Mouse (Mus musculus) hindbrain, embryonic 12.5 days (tissue): ENCODE data around the gene Plcl1. TPM values are rescaled to one million over a fixed set of nuclear protein-coding genes. Genes with fewer than 3 reads are reported as not detected.

Experiments used
- ATAC-seq: fragments of 200-750 bp; cut with Nextera tagmentation; 2 replicates; pipeline ENCODE4 v1.8.0; 2017; ENCODE audit warnings: moderate TSS enrichment; ENCODE audit not compliant: low FRiP score
- H3K27ac ChIP-seq: fragments of 300-500 bp; sonication (generic); 2 replicates; pipeline ENCODE4 v1.5.1; 2016; ENCODE audit warnings: mild to moderate bottlenecking
- H3K27me3 ChIP-seq: fragments of 300-500 bp; sonication (generic); 2 replicates; pipeline ENCODE4 v1.6.1; 2016; ENCODE audit warnings: mild to moderate bottlenecking
- H3K36me3 ChIP-seq: fragments of 300-500 bp; sonication (generic); 2 replicates; pipeline ENCODE4 v1.6.1; 2016; ENCODE audit warnings: mild to moderate bottlenecking
- H3K4me1 ChIP-seq: fragments of 300-500 bp; sonication (generic); 2 replicates; pipeline ENCODE4 v1.6.1; 2016
- H3K4me2 ChIP-seq: fragments of 300-500 bp; sonication (generic); replicated peaks from 2 replicates; pipeline ENCODE4 v1.6.1; 2016; ENCODE audit warnings: mild to moderate bottlenecking
- H3K4me3 ChIP-seq: fragments of 300-500 bp; sonication (generic); 2 replicates; pipeline ENCODE4 v1.5.1; 2016; ENCODE audit warnings: mild to moderate bottlenecking
- H3K9ac ChIP-seq: fragments of 300-500 bp; sonication (generic); 2 replicates; pipeline ENCODE4 v1.6.1; 2016; ENCODE audit warnings: mild to moderate bottlenecking, moderate library complexity
- H3K9me3 ChIP-seq: fragments of 300-500 bp; sonication (generic); replicated peaks from 2 replicates; pipeline ENCODE4 v1.6.1; 2016; ENCODE audit warnings: mild to moderate bottlenecking
- WGBS: fragments of 180-500 bp; shearing (Covaris S2); methylation state at CpG from one replicate; pipeline ENCODE4 v1.1.7; 2016; 5-methylcytosine and 5-hydroxymethylcytosine counted together
- polyA plus RNA-seq: library from polyadenylated mRNA; unstranded; fragments of >200 nt; fragmentation: Nextera tagmentation; extraction: Ambion mirVana; gene quantifications from 2 replicates; pipeline ENCODE4 v1.2.1, GENCODE M21; 2016

The Plcl1 gene
- polyA plus RNA-seq, 1 experiment from 2014 or later, result 5.5 TPM

GRCm38 (mm10) chr1:55701601-55702000 lies 295.9 kb downstream of the Plcl1 start:
- WGBS, result 59% methylated on average over 6 of the region's 6 CpGs
- H3K36me3 ChIP-seq, result no peaks in the 10 kb centered on the region
- H3K4me2 ChIP-seq, result no peak overlapping the region
- H3K27me3 ChIP-seq, result no peaks in the 10 kb centered on the region
- H3K4me3 ChIP-seq, result no peak overlapping the region
- H3K9me3 ChIP-seq, result no peaks in the 10 kb centered on the region
- peaks cover 25% of the 10 kb centered on the region for H3K4me1 ChIP-seq
- H3K27ac ChIP-seq, result no peak overlapping the region
- no peak overlapping the region for H3K9ac ChIP-seq
- ATAC-seq, result no peak

- no peak overlapping the region for H3K4me2 ChIP-seq
- H3K9ac ChIP-seq, result no peak overlapping the region
- ATAC-seq, result no peak
- peaks cover 25% of the 10 kb centered on the region for H3K4me1 ChIP-seq
- WGBS, result 23% methylated on average over 3 of the region's 3 CpGs
- no peaks in the 10 kb centered on the region for H3K27me3 ChIP-seq
- H3K36me3 ChIP-seq, result no peaks in the 10 kb centered on the region
- no peak overlapping the region for H3K27ac ChIP-seq
- H3K4me3 ChIP-seq, result no peak overlapping the region
- no peaks in the 10 kb centered on the region for H3K9me3 ChIP-seq
These were observed 296.4 kb downstream of the Plcl1 start for GRCm38 (mm10) chr1:55702106-55702505.

- ATAC-seq, result peak; percentile 82
- WGBS, result 24% methylated on average over 2 of the region's 2 CpGs
- peak overlapping the region; percentile 70 for H3K27ac ChIP-seq
- H3K9me3 ChIP-seq, result no peaks in the 10 kb centered on the region
- peaks cover 25% of the 10 kb centered on the region for H3K4me1 ChIP-seq
- H3K4me3 ChIP-seq, result no peak overlapping the region
- H3K4me2 ChIP-seq, result peak overlapping the region; percentile 19; the same call in 1 of the 2 replicates
- no peaks in the 10 kb centered on the region for H3K36me3 ChIP-seq
- no peak overlapping the region for H3K9ac ChIP-seq
- no peaks in the 10 kb centered on the region for H3K27me3 ChIP-seq
These were observed 299.0 kb downstream of the Plcl1 start for GRCm38 (mm10) chr1:55704707-55705106.

GRCm38 (mm10) chr1:55705173-55705572 lies 299.5 kb downstream of the Plcl1 start:
- Histone ChIP-seq H3K4me3 (no peak overlapping the region), H3K36me3 (no peaks in the 10 kb centered on the region), H3K27ac (peak overlapping the region; percentile 70), H3K4me2 (peak overlapping the region; percentile 19; the same call in 1 of the 2 replicates), H3K9me3 (no peaks in the 10 kb centered on the region), H3K27me3 (no peaks in the 10 kb centered on the region), H3K4me1 (peaks cover 25% of the 10 kb centered on the region), H3K9ac (no peak overlapping the region)
- WGBS, result 46% methylated on average over 6 of the region's 6 CpGs
- ATAC-seq, result peak; percentile 81

GRCm38 (mm10) chr1:55705756-55706155 lies 300.0 kb downstream of the Plcl1 start:
- Histone ChIP-seq H3K36me3 (no peaks in the 10 kb centered on the region), H3K9ac (no peak overlapping the region), H3K27me3 (no peaks in the 10 kb centered on the region), H3K27ac (peak overlapping the region; percentile 70; the same call in 1 of the 2 replicates), H3K4me2 (no peak overlapping the region), H3K4me1 (peaks cover 25% of the 10 kb centered on the region), H3K4me3 (no peak overlapping the region), H3K9me3 (no peaks in the 10 kb centered on the region)
- no peak for ATAC-seq
- WGBS, result 38% methylated on average over 3 of the region's 3 CpGs

- WGBS, result 38% methylated on average over 1 of the region's 1 CpGs
- no peak overlapping the region for H3K9ac ChIP-seq
These were observed 301.2 kb downstream of the Plcl1 start for GRCm38 (mm10) chr1:55706933-55707332.

GRCm38 (mm10) chr1:55717283-55717803 lies 311.6 kb downstream of the Plcl1 start:
- H3K9ac ChIP-seq, result no peak overlapping the region
- H3K4me1 ChIP-seq, result no peaks in the 10 kb centered on the region
- no peaks in the 10 kb centered on the region for H3K9me3 ChIP-seq
- H3K27me3 ChIP-seq, result no peaks in the 10 kb centered on the region
- 75% methylated on average over 4 of the region's 4 CpGs for WGBS
- no peak for ATAC-seq
- no peak overlapping the region for H3K27ac ChIP-seq
- H3K4me2 ChIP-seq, result no peak overlapping the region
- H3K4me3 ChIP-seq, result no peak overlapping the region
- H3K36me3 ChIP-seq, result no peaks in the 10 kb centered on the region

More at GRCm38 (mm10) chr1:55706933-55707332, 301.2 kb downstream of the Plcl1 start:
- Histone ChIP-seq H3K4me2 (no peak overlapping the region), H3K4me1 (peaks cover 17% of the 10 kb centered on the region), H3K9me3 (no peaks in the 10 kb centered on the region), H3K4me3 (no peak overlapping the region), H3K27ac (no peak overlapping the region), H3K27me3 (no peaks in the 10 kb centered on the region), H3K36me3 (no peaks in the 10 kb centered on the region)
- no peak for ATAC-seq

GRCm38 (mm10) chr1:55725428-55725827 lies 319.7 kb downstream of the Plcl1 start:
- no peak overlapping the region for H3K9ac ChIP-seq
- H3K4me2 ChIP-seq, result no peak overlapping the region
- H3K9me3 ChIP-seq, result no peaks in the 10 kb centered on the region
- 81% methylated on average over 3 of the region's 3 CpGs for WGBS
- H3K36me3 ChIP-seq, result no peaks in the 10 kb centered on the region
- no peaks in the 10 kb centered on the region for H3K4me1 ChIP-seq
- no peak overlapping the region for H3K4me3 ChIP-seq
- no peak for ATAC-seq
- no peaks in the 10 kb centered on the region for H3K27me3 ChIP-seq
- no peak overlapping the region for H3K27ac ChIP-seq

GRCm38 (mm10) chr1:55729332-55729731 lies 323.6 kb downstream of the Plcl1 start:
- Histone ChIP-seq H3K27ac (no peak overlapping the region), H3K4me1 (no peaks in the 10 kb centered on the region), H3K27me3 (no peaks in the 10 kb centered on the region), H3K4me2 (no peak overlapping the region), H3K9ac (no peak overlapping the region), H3K9me3 (no peaks in the 10 kb centered on the region), H3K4me3 (no peak overlapping the region), H3K36me3 (no peaks in the 10 kb centered on the region)
- WGBS, result 87% methylated on average over 3 of the region's 3 CpGs
- ATAC-seq, result no peak

GRCm38 (mm10) chr1:55732951-55733350 lies 327.2 kb downstream of the Plcl1 start:
- Histone ChIP-seq H3K36me3 (no peaks in the 10 kb centered on the region), H3K4me2 (no peak overlapping the region), H3K4me1 (no peaks in the 10 kb centered on the region), H3K4me3 (no peak overlapping the region), H3K27me3 (peaks cover 7% of the 10 kb centered on the region; the same call in 1 of the 2 replicates), H3K9me3 (no peaks in the 10 kb centered on the region), H3K9ac (no peak overlapping the region), H3K27ac (no peak overlapping the region)
- ATAC-seq, result no peak
- 73% methylated on average over 3 of the region's 3 CpGs for WGBS

GRCm38 (mm10) chr1:55736054-55736740 lies 330.5 kb downstream of the Plcl1 start:
- WGBS, result 86% methylated on average over 14 of the region's 14 CpGs
- H3K27ac ChIP-seq, result no peak overlapping the region

GRCm38 (mm10) chr1:55736762-55737288 lies 331.1 kb downstream of the Plcl1 start:
- Histone ChIP-seq H3K36me3 (no peaks in the 10 kb centered on the region), H3K9ac (no peak overlapping the region), H3K27ac (no peak overlapping the region), H3K27me3 (peaks cover 7% of the 10 kb centered on the region; the same call in 1 of the 2 replicates), H3K4me2 (no peak overlapping the region), H3K4me1 (no peaks in the 10 kb centered on the region), H3K9me3 (no peaks in the 10 kb centered on the region), H3K4me3 (no peak overlapping the region)
- ATAC-seq, result peak; percentile 16; the same call in 1 of the 2 replicates
- WGBS, result 65% methylated on average over 5 of the region's 5 CpGs

More at GRCm38 (mm10) chr1:55736054-55736740, 330.5 kb downstream of the Plcl1 start:
- Histone ChIP-seq H3K4me1 (no peaks in the 10 kb centered on the region), H3K27me3 (peaks cover 7% of the 10 kb centered on the region; the same call in 1 of the 2 replicates), H3K4me2 (no peak overlapping the region), H3K9me3 (no peaks in the 10 kb centered on the region), H3K36me3 (no peaks in the 10 kb centered on the region), H3K9ac (no peak overlapping the region), H3K4me3 (no peak overlapping the region)
- ATAC-seq, result peak; percentile 89
